Mouse (Mus musculus): ENCODE data around the gene Eef1akmt4. TPM values are rescaled to one million over a fixed set of nuclear protein-coding genes. Genes with fewer than 3 reads are reported as not detected.

Gene Eef1akmt4
- total and polyA plus RNA-seq, 3 experiments, result 37.1 to 52.2 TPM; not detected in 1

DNA sequence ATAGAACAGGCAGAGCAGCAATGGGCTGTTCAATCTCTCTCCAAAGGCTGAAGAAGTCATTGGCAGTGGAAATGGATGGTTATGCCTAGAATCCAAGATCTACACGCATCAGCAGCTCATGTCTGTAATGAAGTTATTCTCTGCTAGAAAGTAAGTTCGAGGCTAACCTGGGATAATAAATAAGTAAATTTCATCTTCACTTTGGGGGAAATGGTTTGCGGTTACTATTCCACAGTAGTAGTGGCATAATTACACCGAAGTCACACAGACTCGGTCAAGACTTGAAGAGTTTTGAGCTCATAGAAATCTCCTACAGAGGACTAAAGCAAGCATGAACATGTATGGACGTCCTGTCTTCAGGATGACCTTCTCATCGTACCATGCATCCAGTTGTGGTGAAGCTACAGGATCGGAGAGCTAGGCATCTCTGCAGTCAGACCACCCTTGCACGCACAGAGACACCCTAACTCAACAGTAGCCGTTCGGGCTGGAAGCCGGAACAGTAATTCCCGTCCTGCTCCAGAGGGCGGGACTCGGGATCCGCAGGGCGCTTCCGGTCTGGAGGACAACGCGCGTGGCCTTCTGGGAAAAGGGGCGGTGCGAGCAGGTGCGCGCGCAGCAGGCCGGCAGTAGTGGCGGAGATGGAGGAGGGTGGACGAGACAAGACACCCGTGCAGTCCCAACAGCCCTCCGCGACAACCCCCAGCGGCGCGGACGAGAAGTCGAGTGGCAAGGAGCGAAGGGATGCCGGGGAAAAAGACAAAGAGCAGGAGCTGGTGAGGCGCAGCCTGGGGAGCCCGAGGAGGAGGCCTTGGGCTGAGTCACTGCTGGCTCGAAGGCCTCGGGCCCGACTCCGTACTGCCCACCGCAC is 39.9 kb downstream of the Eef1akmt4 start, which contains the start of gene Psmd2:
TSS of gene Psmd2 (plus strand) at position 577 of the 871 bp plus-strand sequence.
- H3K4me3 ChIP-seq (ENCODE audit: control insufficient read depth in 1 of 2, insufficient read depth in 1 of 2, low read depth in 2 of 2, low read length in 2 of 2), result peak within 1 kb of the TSS; percentile 94 to 95
- H3K9me3 ChIP-seq (replicated peaks; ENCODE audit: insufficient read depth, low read length), result no peaks in the 10 kb centered on the region
- H3K27me3 ChIP-seq (ENCODE audit: control insufficient read depth in 1 of 2, insufficient read depth in 2 of 2, low read length in 2 of 2), result no peaks in the 10 kb centered on the region
- TF ChIP-seq BHLHE40 (IDR thresholded peaks at IDR 0.05; ENCODE audit: borderline replicate concordance, low read depth, low read length) (no peak), SIN3A (IDR thresholded peaks at IDR 0.05; ENCODE audit: low read length) (peak; percentile 95), MAZ (IDR thresholded peaks at IDR 0.05; ENCODE audit: low read depth, low read length) (no peak), USF1 (IDR thresholded peaks at IDR 0.05; ENCODE audit: low read depth, low read length) (peak; percentile 51; the same call in 1 of the 2 replicates), POLR2AphosphoS5 (IDR thresholded peaks at IDR 0.05; ENCODE audit: borderline replicate concordance, low read depth, low read length) (no peak), ELF1 (IDR thresholded peaks at IDR 0.05; ENCODE audit: low read depth, low read length) (peak; percentile 97), TBP (IDR thresholded peaks at IDR 0.05; ENCODE audit: low read depth, low read length) (peak; percentile 77; the same call in 1 of the 2 replicates), E2F4 (IDR thresholded peaks at IDR 0.05; ENCODE audit: borderline replicate concordance, low read depth, low read length) (0 out of 2 replicates have a peak, but pooled peaks have one; percentile 47), ZMIZ1 (IDR thresholded peaks at IDR 0.05; ENCODE audit: low read depth, low read length) (peak; percentile 98), MAFK (IDR thresholded peaks at IDR 0.05; ENCODE audit: borderline replicate concordance, low read depth, low read length) (no peak), MXI1 (IDR thresholded peaks at IDR 0.05; ENCODE audit: low read depth, low read length) (peak; percentile 81), RAD21 (IDR thresholded peaks at IDR 0.05; ENCODE audit: low read depth, low read length) (no peak), NRF1 (IDR thresholded peaks at IDR 0.05; ENCODE audit: insufficient read depth, low read depth, low read length, poor library complexity, severe bottlenecking) (peak; percentile 85), GATA1 (IDR thresholded peaks at IDR 0.05; ENCODE audit: low read depth, low read length) (no peak), KAT2A (conservative IDR thresholded peaks at IDR 0.05; ENCODE audit: low read depth, low read length) (peak; percentile 77; the same call in 1 of the 2 replicates), ZC3H11A (IDR thresholded peaks at IDR 0.05; ENCODE audit: low read depth, low read length) (no peak), TCF12 (IDR thresholded peaks at IDR 0.05; ENCODE audit: low read depth, low read length) (peak; percentile 79), RCOR1 (IDR thresholded peaks at IDR 0.05; ENCODE audit: low read depth, low read length) (peak; percentile 12; the same call in 1 of the 2 replicates), HCFC1 (IDR thresholded peaks at IDR 0.05; ENCODE audit: low read depth, low read length) (peak; percentile 93), UBTF (IDR thresholded peaks at IDR 0.05; ENCODE audit: borderline replicate concordance, insufficient read depth, low read depth, low read length) (no peak), POLR2AphosphoS2 (IDR thresholded peaks at IDR 0.05; ENCODE audit: low read length) (peak; percentile 99), MAX (IDR thresholded peaks at IDR 0.05; ENCODE audit: low read length) (peak; percentile 78), NELFE (IDR thresholded peaks at IDR 0.05; ENCODE audit: low read depth, low read length) (peak; percentile 97), POLR2A (IDR thresholded peaks at IDR 0.05; ENCODE audit: control insufficient read depth in 1 of 2, insufficient read depth in 1 of 2, low read depth in 1 of 2, low read length in 2 of 2, poor library complexity in 1 of 2) (peak; percentile 91 to 99), TAL1 (IDR thresholded peaks at IDR 0.05; ENCODE audit: low read length) (no peak), ZNF384 (IDR thresholded peaks at IDR 0.05; ENCODE audit: low read depth, low read length) (0 out of 2 replicates have a peak, but pooled peaks have one; percentile 13), ZKSCAN1 (IDR thresholded peaks at IDR 0.05; ENCODE audit: low read depth, low read length) (peak; percentile 43; the same call in 1 of the 2 replicates), EP300 (IDR thresholded peaks at IDR 0.05; ENCODE audit: low read depth in 1 of 2, low read length in 2 of 2) (0 out of 4 replicates have a peak, but pooled peaks of 1 of the 2 experiments have one; percentile 12), CTCF (IDR thresholded peaks at IDR 0.05 in 2 of 3, conservative IDR thresholded peaks at IDR 0.05 in 1 of 3; ENCODE audit: control insufficient read depth in 1 of 3, insufficient read depth in 1 of 3, low read depth in 2 of 3, low read length in 3 of 3, poor library complexity in 1 of 3, severe bottlenecking in 1 of 3) (no peak), CHD1 (IDR thresholded peaks at IDR 0.05; ENCODE audit: low read depth, low read length) (peak; percentile 91), JUND (IDR thresholded peaks at IDR 0.05; ENCODE audit: low read depth, low read length) (no peak), MYC (IDR thresholded peaks at IDR 0.05; ENCODE audit: low read depth, low read length) (peak; percentile 67)
- H3K27ac ChIP-seq (ENCODE audit: control insufficient read depth, low read depth, low read length), result peak within 1 kb of the TSS; percentile 68
- peak within 1 kb of the TSS; percentile 84 for H3K9ac ChIP-seq (ENCODE audit: control insufficient read depth, low read depth, low read length, poor library complexity, severe bottlenecking)
- peaks cover 8 to 13% of the 10 kb centered on the region in 2 experiments for H3K36me3 ChIP-seq (ENCODE audit: control insufficient read depth in 1 of 2, insufficient read depth in 2 of 2, low read length in 2 of 2)
- H3K4me1 ChIP-seq (ENCODE audit: control insufficient read depth in 1 of 2, insufficient read depth in 2 of 2, low read length in 2 of 2), result peaks cover 0 to 8% of the 10 kb centered on the region in 2 experiments
- H3K79me2 ChIP-seq (ENCODE audit: control insufficient read depth, insufficient read depth, low read length, poor library complexity), result peaks cover 23% of the 10 kb centered on the region
- DNase-seq (ENCODE audit: low read depth, low spot score), result peak; percentile 96

All from MEL (cell line).